1 mouse cellular context compared by ENCODE assay signal in the genomic region with DNA sequence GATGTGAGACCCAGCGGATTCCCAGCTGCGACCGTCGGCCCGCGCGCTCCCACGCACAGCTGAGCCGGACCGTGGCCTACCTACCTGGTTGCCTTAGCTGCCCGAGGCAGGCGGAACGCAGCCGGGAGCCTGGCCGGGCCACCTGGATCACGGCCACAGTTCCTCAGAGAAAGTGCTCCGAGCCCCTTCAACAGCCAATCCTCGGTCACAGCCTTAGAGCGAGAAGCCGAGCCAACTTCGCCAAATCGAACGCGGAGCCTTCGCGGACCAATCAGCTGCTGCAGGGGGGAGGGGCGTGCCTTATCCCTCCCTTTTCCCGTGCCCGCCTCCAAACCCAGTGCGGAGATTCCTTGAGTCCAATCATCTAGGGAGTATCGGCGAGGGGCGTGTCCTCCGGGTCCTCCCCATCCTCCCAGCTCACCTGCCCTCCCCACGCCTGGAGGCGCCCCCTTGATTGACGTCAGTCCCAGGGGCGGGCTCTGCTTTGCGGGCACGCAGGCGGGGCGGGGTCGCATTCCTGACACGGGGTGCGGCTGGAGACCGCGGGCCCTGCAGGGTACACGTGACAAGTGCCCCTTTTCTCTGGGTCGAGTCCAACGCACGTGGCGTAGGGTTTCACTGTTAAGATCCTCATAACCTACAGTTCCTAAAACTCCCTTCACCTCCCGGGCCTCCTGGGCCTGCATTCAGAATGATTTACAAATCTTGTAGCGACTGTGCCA.
TF ChIP-seq lines count a peak whose summit lies in the region.

Gene Avpi1 (minus strand): TSS at position 273 of the 722 bp plus-strand sequence.

TF ChIP-seq in CH12.LX, 34 proteins besides CTCF, POLR2A, EP300 and RAD21 (continued from another document):
- no peak for TF ChIP-seq RCOR1 (conservative IDR thresholded peaks at IDR 0.05; ENCODE audit: low read depth, low read length)
- no peak for TF ChIP-seq PAX5 (IDR thresholded peaks at IDR 0.05; ENCODE audit: low read length)
- peak; percentile 34; the same call in 1 of the 2 replicates for TF ChIP-seq IRF4 (IDR thresholded peaks at IDR 0.05; ENCODE audit: low read depth, low read length)
- no peak for TF ChIP-seq GABPA (IDR thresholded peaks at IDR 0.05; ENCODE audit: insufficient replicate concordance, low read depth, low read length)
- no peak for TF ChIP-seq NRF1 (IDR thresholded peaks at IDR 0.05; ENCODE audit: low read depth, low read length)
- TF ChIP-seq MAFK (IDR thresholded peaks at IDR 0.05; ENCODE audit: insufficient replicate concordance, low read length) = no peak
- TF ChIP-seq ZKSCAN1 (IDR thresholded peaks at IDR 0.05; ENCODE audit: borderline replicate concordance, low read depth, low read length) = no peak
- TF ChIP-seq CHD1 (IDR thresholded peaks at IDR 0.05; ENCODE audit: low read depth, low read length) = no peak
- TF ChIP-seq ZC3H11A (IDR thresholded peaks at IDR 0.05; ENCODE audit: low read depth, low read length) = no peak
- TF ChIP-seq JUN (IDR thresholded peaks at IDR 0.05; ENCODE audit: insufficient read depth, low read depth, low read length) = no peak
- TF ChIP-seq CHD2 (IDR thresholded peaks at IDR 0.05; ENCODE audit: low read length) = peak; percentile 66
- TF ChIP-seq HCFC1 (IDR thresholded peaks at IDR 0.05; ENCODE audit: low read depth, low read length) = no peak; the same call in 1 of the 2 replicates
- TF ChIP-seq SMC3 (IDR thresholded peaks at IDR 0.05; ENCODE audit: low read depth, low read length) = no peak
- TF ChIP-seq MEF2A (IDR thresholded peaks at IDR 0.05; ENCODE audit: borderline replicate concordance, low read depth, low read length) = no peak
- TF ChIP-seq BHLHE40 (IDR thresholded peaks at IDR 0.05; ENCODE audit: low read depth, low read length) = peak; percentile 92
- peak; percentile 23; the same call in 1 of the 2 replicates for TF ChIP-seq ZMIZ1 (IDR thresholded peaks at IDR 0.05; ENCODE audit: low read depth, low read length)
- TF ChIP-seq TBP (conservative IDR thresholded peaks at IDR 0.05; ENCODE audit: low read depth, low read length) = no peak
- no peak for TF ChIP-seq KAT2A (IDR thresholded peaks at IDR 0.05; ENCODE audit: insufficient replicate concordance, low read length)
- no peak for TF ChIP-seq USF2 (conservative IDR thresholded peaks at IDR 0.05; ENCODE audit: low read depth, low read length)
- TF ChIP-seq USF1 (IDR thresholded peaks at IDR 0.05; ENCODE audit: low read depth, low read length) = peak; percentile 28; the same call in 1 of the 2 replicates
- TF ChIP-seq ZNF384 (IDR thresholded peaks at IDR 0.05; ENCODE audit: low read depth, low read length) = no peak
